Mouse (Mus musculus) myocyte (in vitro differentiated cells): ENCODE measurements at regions not wholly inside any gene's neighbourhood (a gene's known extent, or its start where the extent isn't known, plus 50 kb on each side); places are given as distances from the start of the nearest gene placed in this dataset.

Experiments used
- H3K27me3 ChIP-seq: one replicate; pipeline ENCODE4 v1.6.1; 2011; ENCODE audit not compliant: control insufficient read depth, insufficient read depth, insufficient read length
- H3K36me3 ChIP-seq: one replicate; pipeline ENCODE4 v1.6.1; 2011; ENCODE audit not compliant: control insufficient read depth, insufficient read depth
- H3K4me2 ChIP-seq: one replicate; pipeline ENCODE4 v1.6.1; 2011; ENCODE audit warnings: low read depth, control low read depth
- H3K4me3 ChIP-seq: one replicate; pipeline ENCODE4 v1.5.1; 2011; ENCODE audit warnings: mild to moderate bottlenecking, control low read depth, moderate library complexity
- H3K79me2 ChIP-seq: one replicate; pipeline ENCODE4 v1.6.1; 2011; ENCODE audit not compliant: control insufficient read depth, insufficient read depth
- H3ac ChIP-seq: one replicate; pipeline ENCODE4 v1.6.1; 2011; ENCODE audit not compliant: control insufficient read depth, insufficient read length
- CEBPB ChIP-seq: IDR thresholded peaks from 2 replicates; pipeline ENCODE4 v1.6.1; 2011; ENCODE audit warnings: mild to moderate bottlenecking, moderate library complexity; ENCODE audit not compliant: poor library complexity, insufficient read depth, severe bottlenecking
- E2F4 ChIP-seq: IDR thresholded peaks from one replicate; pipeline ENCODE4 v1.6.1; 2011; ENCODE audit warnings: mild to moderate bottlenecking, control low read depth, moderate library complexity; ENCODE audit not compliant: insufficient read depth
- MAX ChIP-seq: IDR thresholded peaks from one replicate; pipeline ENCODE4 v1.6.1; 2011; ENCODE audit warnings: low read depth, mild to moderate bottlenecking, control low read depth
- MYOD1 ChIP-seq, 3 experiments: IDR thresholded peaks; one replicate each; pipeline ENCODE4 v1.6.1; 2011; ENCODE audit warnings: control low read depth in 2 of 3, low read depth in 2 of 3, mild to moderate bottlenecking in 2 of 3, moderate library complexity in 1 of 3; ENCODE audit not compliant: insufficient read length in 2 of 3, control insufficient read depth in 1 of 3
- MYOG ChIP-seq, 3 experiments: IDR thresholded peaks; one replicate each; pipeline ENCODE4 v1.6.1; 2011; ENCODE audit warnings: control low read depth in 2 of 3, low read depth in 2 of 3, mild to moderate bottlenecking in 2 of 3; ENCODE audit not compliant: insufficient read length in 2 of 3, control insufficient read depth in 1 of 3, insufficient read depth in 1 of 3
- POLR2A ChIP-seq: IDR thresholded peaks from one replicate; pipeline ENCODE4 v1.6.1; 2011; ENCODE audit warnings: low read depth, mild to moderate bottlenecking, control low read depth, moderate library complexity; ENCODE audit not compliant: insufficient read length
- POLR2AphosphoS2 ChIP-seq: IDR thresholded peaks from one replicate; pipeline ENCODE4 v1.6.1; 2011; ENCODE audit warnings: low read depth, control low read depth; ENCODE audit not compliant: insufficient read length
- REST ChIP-seq: IDR thresholded peaks from one replicate; pipeline ENCODE4 v1.6.1; 2011; ENCODE audit warnings: mild to moderate bottlenecking, control low read depth, moderate library complexity; ENCODE audit not compliant: insufficient read depth, insufficient read length
- SRF ChIP-seq: IDR thresholded peaks from one replicate; pipeline ENCODE4 v1.6.1; 2011; ENCODE audit warnings: low read depth; ENCODE audit not compliant: control insufficient read depth, insufficient read length
- TCF12 ChIP-seq: IDR thresholded peaks from one replicate; pipeline ENCODE4 v1.6.1; 2011; ENCODE audit warnings: mild to moderate bottlenecking, control low read depth; ENCODE audit not compliant: poor library complexity, insufficient read depth, severe bottlenecking
- TCF3 ChIP-seq: IDR thresholded peaks from one replicate; pipeline ENCODE4 v1.6.1; 2011; ENCODE audit warnings: low read depth, control low read depth; ENCODE audit not compliant: insufficient read length
- USF1 ChIP-seq: IDR thresholded peaks from one replicate; pipeline ENCODE4 v1.6.1; 2011; ENCODE audit warnings: low read depth, mild to moderate bottlenecking, control low read depth, moderate library complexity

DNA sequence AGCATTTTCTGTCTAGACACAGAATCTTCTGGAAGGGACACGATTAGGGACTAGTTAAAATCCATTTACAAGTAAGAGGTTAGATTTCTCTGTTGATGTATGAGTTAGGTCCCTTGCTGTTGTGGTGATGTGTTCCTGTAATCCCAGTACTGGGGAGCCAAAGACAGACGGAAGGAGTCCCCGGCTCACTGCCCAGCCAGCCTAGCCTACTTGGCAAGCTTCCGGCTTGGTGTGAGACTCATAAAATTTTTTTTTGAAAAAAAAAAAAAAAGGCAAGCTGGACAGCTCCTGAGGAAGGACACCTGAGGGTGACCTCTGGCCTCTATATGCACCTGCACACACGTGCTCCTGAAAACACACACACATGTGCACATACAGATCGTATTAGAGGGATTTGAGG is 76.7 kb upstream of the Slc22a12 start:
- Histone ChIP-seq H3K36me3 (no peaks in the 10 kb centered on the region), H3K4me3 (no peak overlapping the region), H3K27me3 (peaks cover 10% of the 10 kb centered on the region), H3K4me2 (no peak overlapping the region), H3ac (no peak overlapping the region), H3K79me2 (no peaks in the 10 kb centered on the region)
- TF ChIP-seq POLR2A (no peak), TCF3 (no peak), SRF (no peak), MYOD1 (IDR thresholded peaks at IDR 0.05; ENCODE audit: control insufficient read depth in 1 of 3, insufficient read length in 2 of 3, low read depth in 2 of 3) (no peak), MAX (no peak), CEBPB (no peak)

DNA sequence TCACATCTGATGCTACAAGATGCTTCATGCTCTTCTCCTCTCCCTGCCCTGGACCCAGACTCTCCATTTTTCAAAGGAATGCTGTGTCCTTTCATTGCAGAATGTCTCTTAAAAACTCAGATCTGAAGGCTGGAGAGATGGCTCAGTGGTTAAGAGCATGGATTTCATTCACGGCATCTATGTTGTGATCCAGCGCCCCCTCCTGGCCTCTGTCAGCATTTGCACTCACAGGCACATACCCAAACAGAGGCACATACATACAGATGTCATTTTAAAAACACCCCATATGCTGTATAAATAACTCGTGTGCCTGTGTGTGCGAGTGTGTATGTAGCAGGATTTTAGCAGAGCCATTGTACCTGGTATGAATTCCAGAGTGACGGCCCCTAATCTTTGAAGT is 73.8 kb upstream of the Slc22a12 start:
- no peaks in the 10 kb centered on the region for H3K79me2 ChIP-seq
- H3K36me3 ChIP-seq, result no peaks in the 10 kb centered on the region
- H3K27me3 ChIP-seq, result peaks cover 24% of the 10 kb centered on the region
- no peak overlapping the region for H3ac ChIP-seq
- H3K4me2 ChIP-seq, result no peak overlapping the region
- H3K4me3 ChIP-seq, result no peak overlapping the region
- TF ChIP-seq TCF3, result no peak
- TF ChIP-seq POLR2AphosphoS2, result no peak
- no peak for TF ChIP-seq MYOD1 (IDR thresholded peaks at IDR 0.05; ENCODE audit: control insufficient read depth in 1 of 3, insufficient read length in 2 of 3, low read depth in 2 of 3)
- no peak for TF ChIP-seq E2F4
- TF ChIP-seq POLR2A, result no peak
- no peak for TF ChIP-seq SRF
- no peak for TF ChIP-seq MYOG (IDR thresholded peaks at IDR 0.05; ENCODE audit: control insufficient read depth in 1 of 3, insufficient read depth in 1 of 3, insufficient read length in 2 of 3, low read depth in 2 of 3)
- no peak for TF ChIP-seq MAX
- no peak for TF ChIP-seq TCF12

DNA sequence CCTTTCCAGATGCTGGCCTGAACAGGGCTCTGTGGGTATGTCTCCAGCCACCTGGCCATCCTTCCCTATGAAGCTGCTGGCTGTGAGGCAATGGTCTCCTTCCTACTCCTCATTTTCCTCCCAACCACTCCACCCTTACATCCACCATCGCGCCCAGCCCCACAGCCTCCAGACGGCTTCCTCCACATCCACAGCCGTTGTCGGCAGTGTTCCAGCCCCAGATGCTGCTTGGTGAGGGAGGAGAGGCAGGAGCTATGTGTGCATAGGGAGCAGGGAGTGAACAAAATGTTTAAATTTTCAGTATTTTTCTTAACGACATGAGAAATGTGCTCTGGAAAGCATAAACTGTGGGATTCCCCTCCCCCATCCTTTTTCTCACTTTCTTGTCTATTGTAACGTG is 69.6 kb upstream of the Slc22a12 start:
- H3K27me3 ChIP-seq, result peaks cover 43% of the 10 kb centered on the region
- H3ac ChIP-seq, result no peak overlapping the region
- TF ChIP-seq POLR2A (no peak), SRF (no peak), MYOG (IDR thresholded peaks at IDR 0.05; ENCODE audit: control insufficient read depth in 1 of 3, insufficient read depth in 1 of 3, insufficient read length in 2 of 3, low read depth in 2 of 3) (no peak), CEBPB (no peak), MYOD1 (IDR thresholded peaks at IDR 0.05; ENCODE audit: control insufficient read depth in 1 of 3, insufficient read length in 2 of 3, low read depth in 2 of 3) (no peak), POLR2AphosphoS2 (no peak), E2F4 (no peak), MAX (no peak), TCF3 (no peak), REST (no peak), TCF12 (no peak), USF1 (no peak)
- no peaks in the 10 kb centered on the region for H3K79me2 ChIP-seq
- H3K36me3 ChIP-seq, result no peaks in the 10 kb centered on the region
- H3K4me2 ChIP-seq, result no peak overlapping the region
- H3K4me3 ChIP-seq, result no peak overlapping the region

DNA sequence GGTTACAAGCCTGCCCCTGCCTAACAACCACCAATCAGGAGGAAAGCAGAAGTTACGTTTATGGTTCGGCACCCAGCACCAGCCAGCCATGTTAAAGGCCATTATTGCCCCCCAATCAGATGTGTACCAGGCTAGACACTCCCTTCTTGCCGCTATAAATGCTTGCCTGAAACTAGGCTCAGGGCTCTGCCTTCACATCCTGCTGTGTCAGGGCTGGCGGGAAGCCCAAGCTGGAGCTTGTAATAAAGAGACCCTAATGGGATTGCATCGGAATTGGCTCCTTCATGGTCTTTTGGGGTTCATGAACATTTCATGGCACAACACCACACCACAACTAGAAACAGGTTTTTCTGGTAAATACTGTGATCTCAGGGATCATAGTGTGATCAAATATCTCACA is 69.1 kb upstream of the Slc22a12 start:
- peaks cover 43% of the 10 kb centered on the region for H3K27me3 ChIP-seq
- H3K4me3 ChIP-seq, result no peak overlapping the region

DNA sequence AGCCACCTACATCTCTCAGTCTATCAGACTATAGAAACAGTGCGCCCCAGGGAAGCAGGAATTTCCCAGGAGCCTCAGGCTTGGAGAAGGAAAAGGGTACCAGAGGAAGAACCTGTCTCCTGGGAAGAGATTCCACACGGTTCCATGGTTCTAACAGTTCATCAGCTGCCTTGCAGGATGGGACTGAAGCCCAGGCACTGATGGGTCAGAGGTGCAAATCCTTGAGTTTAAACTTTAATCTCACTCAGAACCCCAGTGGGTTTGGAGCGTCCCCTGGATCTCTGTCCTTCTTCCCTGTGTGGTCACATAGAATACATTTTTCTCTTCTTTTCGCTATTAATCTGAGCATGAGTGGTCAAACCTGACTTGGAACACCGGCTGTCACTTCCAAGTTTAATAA is 67.9 kb upstream of the Slc22a12 start:
- H3K4me3 ChIP-seq, result no peak overlapping the region
- no peak overlapping the region for H3K4me2 ChIP-seq
- peaks cover 49% of the 10 kb centered on the region for H3K27me3 ChIP-seq
- no peak overlapping the region for H3ac ChIP-seq
- no peaks in the 10 kb centered on the region for H3K36me3 ChIP-seq
- TF ChIP-seq MYOD1 (IDR thresholded peaks at IDR 0.05; ENCODE audit: control insufficient read depth in 1 of 3, insufficient read length in 2 of 3, low read depth in 2 of 3) (no peak), REST (no peak), E2F4 (no peak), MYOG (IDR thresholded peaks at IDR 0.05; ENCODE audit: control insufficient read depth in 1 of 3, insufficient read depth in 1 of 3, insufficient read length in 2 of 3, low read depth in 2 of 3) (no peak), SRF (no peak), TCF12 (no peak), POLR2AphosphoS2 (no peak), CEBPB (no peak), POLR2A (no peak), TCF3 (no peak), MAX (no peak), USF1 (no peak)
- no peaks in the 10 kb centered on the region for H3K79me2 ChIP-seq

More for the DNA sequence above, 69.1 kb upstream of the Slc22a12 start:
- Histone ChIP-seq H3K4me2 (no peak overlapping the region), H3K79me2 (no peaks in the 10 kb centered on the region), H3ac (no peak overlapping the region), H3K36me3 (no peaks in the 10 kb centered on the region)
- no peak for TF ChIP-seq USF1
- TF ChIP-seq REST, result no peak
- TF ChIP-seq E2F4, result no peak
- TF ChIP-seq POLR2AphosphoS2, result no peak
- TF ChIP-seq MYOG (IDR thresholded peaks at IDR 0.05; ENCODE audit: control insufficient read depth in 1 of 3, insufficient read depth in 1 of 3, insufficient read length in 2 of 3, low read depth in 2 of 3), result no peak
